Mouse (Mus musculus): ENCODE measurements around the gene Ahcyl2. TPM values are rescaled to one million over a fixed set of nuclear protein-coding genes. Genes with fewer than 3 reads are reported as not detected.
"Not testable (repeated sequence)": the region's sequence is repeated elsewhere in the genome, so short reads cannot be mapped to it uniquely, and the experiment has no call there.

Ahcyl2 gene
- total RNA-seq, 2 experiments from 2014 or later = 8.8 to 11.8 TPM

GRCm38 (mm10) chr6:29815634-29816033 is 47.8 kb downstream of the Ahcyl2 start:
- no peak for DNase-seq

GRCm38 (mm10) chr6:29816371-29816770 is 48.6 kb downstream of the Ahcyl2 start:
- not testable (repeated sequence) for DNase-seq

GRCm38 (mm10) chr6:29819309-29819708 is 51.5 kb downstream of the Ahcyl2 start:
- no peak for DNase-seq

DNA sequence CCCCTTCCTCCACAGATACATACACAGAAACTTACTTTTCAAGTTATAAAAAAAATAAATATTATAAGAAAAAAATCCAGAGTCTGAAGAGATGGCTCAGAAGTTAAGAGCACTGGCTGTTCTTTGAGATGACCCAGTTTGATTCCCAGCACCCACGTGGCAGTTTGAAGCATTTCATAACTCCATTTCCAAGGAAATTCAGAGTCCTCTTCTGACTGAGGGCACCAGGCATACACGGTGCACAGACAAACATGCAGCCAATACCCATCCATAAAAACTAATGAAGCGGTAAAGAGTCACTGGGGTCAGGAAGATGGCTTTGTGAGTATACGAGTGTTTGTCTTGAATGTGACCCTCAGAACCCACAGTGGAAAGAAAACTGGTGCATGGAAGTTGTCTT is 52.5 kb downstream of the Ahcyl2 start:
- no peak for DNase-seq

- no peak for DNase-seq
These were observed 53.1 kb downstream of the Ahcyl2 start for GRCm38 (mm10) chr6:29820926-29821325.

- DNase-seq = no peak
These were observed 54.0 kb downstream of the Ahcyl2 start for GRCm38 (mm10) chr6:29821770-29822169.

- DNase-seq = no peak
These were observed 57.5 kb downstream of the Ahcyl2 start for GRCm38 (mm10) chr6:29825302-29825701.

GRCm38 (mm10) chr6:29827291-29828242 is 59.8 kb downstream of the Ahcyl2 start:
- DNase-seq = no peak

- no peak for DNase-seq
These were observed 60.9 kb downstream of the Ahcyl2 start for GRCm38 (mm10) chr6:29828574-29829234.

DNA sequence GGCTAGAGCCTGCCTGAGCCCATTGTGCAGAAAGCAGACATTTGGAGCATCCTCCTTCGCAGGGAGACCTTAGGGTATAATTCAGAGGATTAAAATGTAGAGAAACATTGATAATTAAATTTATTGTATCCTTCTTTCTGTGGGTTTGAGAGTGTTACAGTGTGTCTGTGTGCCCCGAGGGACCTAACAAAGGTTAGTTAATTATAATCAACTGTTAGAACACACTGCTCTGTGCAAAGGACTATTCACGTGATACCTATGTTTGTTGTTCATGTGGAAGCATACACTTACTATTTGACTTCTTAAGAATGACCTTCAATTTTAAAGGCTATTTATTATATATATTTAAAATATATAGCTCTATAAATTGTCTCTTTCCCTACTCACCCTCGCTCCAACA is 64.5 kb downstream of the Ahcyl2 start:
- DNase-seq = no peak

DNA sequence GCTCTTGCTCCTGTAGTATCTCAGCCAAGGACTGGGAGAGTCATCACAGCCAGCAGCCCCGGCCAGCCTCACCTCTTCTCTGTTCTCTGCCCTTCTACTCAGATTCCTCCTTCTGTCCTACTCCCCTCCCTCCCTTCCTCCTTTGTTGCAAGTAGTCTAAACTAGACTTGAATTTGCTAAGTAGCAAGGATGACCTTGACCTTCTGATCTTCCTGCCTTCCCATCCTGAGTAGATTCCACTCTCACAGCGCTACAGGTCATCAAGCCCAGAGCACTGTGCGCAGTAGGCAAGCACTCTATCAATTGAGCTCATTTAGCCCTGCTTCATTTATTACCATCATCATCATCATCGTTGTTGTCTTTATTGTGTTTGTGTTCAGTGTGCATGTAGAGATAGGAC is 65.3 kb downstream of the Ahcyl2 start:
- no peak for DNase-seq

GRCm38 (mm10) chr6:29833568-29834255 is 65.9 kb downstream of the Ahcyl2 start:
- no peak for DNase-seq

DNA sequence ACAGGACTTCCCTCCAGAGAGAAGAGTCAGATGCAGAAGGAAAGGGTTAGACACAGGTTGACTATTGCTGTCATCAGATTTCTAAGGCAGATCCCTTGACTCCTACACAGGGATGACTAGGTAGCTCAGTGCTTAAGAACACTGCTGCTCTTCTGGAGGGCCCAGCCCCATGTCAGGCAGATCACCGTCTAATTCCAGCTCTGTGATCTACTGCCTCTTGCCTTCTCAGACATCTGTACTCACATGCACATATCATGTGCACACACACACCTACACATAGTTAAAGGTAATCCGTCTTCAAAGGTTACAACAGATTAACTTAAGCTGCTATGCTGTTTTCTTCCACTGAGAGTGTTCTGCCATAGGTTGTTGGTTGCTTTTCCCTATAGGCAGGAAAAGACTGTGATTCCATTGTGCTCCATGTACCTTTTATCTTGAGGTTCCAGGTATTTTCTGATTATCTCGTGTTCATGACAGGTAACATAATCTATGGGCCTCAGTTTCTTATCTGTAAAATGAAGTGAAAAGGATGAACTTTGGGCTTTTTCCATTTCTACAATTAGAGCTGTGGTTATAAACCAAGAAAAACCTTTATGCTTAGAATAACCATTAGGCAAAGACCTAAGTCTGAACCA is 67.8 kb downstream of the Ahcyl2 start:
- DNase-seq = no peak

DNA sequence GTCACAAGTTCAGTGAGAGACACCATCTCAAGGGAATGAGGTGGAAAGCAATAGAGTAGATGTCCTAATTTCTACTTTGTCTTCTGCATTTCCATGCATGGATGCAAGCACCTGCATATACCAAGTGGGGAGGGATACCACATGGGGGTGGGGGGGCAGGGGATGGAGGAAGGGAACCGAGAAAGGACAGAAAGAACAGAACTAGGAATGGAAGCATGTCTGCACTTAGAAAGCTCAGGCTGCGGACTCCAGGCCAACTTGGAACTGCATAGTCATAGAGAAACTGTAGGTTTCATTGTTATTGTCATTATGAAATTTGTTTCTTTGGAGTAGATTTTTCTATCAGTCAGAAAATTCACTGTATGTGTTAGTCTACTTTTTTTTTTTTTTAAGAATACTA is 69.8 kb downstream of the Ahcyl2 start:
- no peak for DNase-seq

DNA sequence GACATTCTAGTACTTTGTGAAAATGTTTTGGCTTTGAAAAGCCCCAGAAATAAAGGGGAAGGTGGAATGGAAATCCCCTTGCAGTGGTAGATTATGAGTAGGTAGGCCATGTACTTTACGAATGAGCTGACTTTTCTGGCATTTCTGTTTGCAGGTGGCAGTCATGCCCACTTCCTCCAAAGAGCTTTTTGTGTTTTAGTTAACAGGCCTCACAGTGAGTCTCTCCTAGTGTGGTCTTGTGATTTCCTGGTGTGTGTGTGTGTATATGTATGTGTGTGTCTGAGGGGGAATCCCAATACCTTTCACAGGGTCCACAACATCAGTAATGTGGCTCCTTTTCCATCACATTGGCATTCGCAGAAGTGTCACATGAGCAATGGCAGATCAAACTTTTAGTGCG is 70.7 kb downstream of the Ahcyl2 start:
- no peak for DNase-seq

DNA sequence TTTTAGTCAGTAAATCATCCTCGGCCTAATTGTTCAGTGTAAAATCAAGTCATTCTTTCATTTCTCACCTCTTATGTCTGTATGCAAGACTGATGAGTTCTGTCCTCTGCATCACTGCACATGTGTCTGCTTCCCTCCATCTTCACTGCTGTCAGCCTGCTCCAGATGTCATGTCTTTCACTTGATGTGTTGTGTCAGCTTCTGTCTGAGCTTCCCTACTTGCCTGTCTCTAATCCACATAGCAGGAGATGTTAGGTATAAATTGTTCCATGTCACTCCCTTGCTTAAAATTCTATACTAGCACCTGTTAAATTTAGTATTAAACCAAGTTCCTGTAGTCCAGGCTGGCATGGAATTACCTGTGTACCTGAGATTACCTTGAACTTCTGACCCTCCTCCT is 72.2 kb downstream of the Ahcyl2 start:
- DNase-seq = no peak

DNA sequence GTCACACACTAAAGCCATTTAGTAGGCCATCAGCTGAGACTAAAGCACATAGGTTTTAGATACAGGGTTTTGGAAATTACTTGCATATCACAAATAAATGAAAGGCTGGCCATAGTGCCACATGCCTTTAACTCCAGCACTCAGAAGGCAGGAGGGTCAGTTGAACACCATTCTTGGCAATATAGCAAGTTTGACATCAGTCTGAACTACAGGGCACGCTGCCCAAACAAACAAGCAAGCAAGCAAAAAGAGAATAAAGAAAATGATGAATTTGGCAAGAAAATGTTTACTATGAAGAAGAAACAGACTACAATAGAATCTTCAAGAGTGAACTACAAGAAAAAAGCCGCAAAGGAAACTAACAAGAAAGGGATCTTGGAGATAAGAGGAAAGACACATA is 73.7 kb downstream of the Ahcyl2 start:
- DNase-seq = no peak

- no peak for DNase-seq
These were observed 79.9 kb downstream of the Ahcyl2 start for GRCm38 (mm10) chr6:29847643-29848166.

- no peak for DNase-seq
These were observed 81.0 kb downstream of the Ahcyl2 start for GRCm38 (mm10) chr6:29848808-29849207.

DNA sequence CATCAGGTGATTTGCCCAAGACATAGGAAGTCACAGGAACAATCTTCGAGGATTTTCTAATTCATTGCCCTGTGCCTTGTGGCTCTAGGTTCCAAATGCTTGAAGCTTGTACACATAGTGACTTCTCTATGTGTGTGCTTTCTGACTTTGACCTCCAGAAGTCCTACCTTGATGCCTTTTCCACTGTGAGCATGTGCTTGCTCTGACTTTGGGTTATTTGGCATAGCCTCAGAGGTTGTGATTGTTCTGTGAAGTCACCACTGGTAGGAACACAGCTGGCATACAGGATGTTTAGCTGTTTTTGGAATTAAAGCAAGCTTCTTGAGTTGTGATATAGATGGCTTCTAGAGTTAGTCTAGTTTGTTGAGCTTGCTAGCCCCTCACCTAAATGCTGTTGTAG is 82.3 kb downstream of the Ahcyl2 start:
- DNase-seq = no peak

DNA sequence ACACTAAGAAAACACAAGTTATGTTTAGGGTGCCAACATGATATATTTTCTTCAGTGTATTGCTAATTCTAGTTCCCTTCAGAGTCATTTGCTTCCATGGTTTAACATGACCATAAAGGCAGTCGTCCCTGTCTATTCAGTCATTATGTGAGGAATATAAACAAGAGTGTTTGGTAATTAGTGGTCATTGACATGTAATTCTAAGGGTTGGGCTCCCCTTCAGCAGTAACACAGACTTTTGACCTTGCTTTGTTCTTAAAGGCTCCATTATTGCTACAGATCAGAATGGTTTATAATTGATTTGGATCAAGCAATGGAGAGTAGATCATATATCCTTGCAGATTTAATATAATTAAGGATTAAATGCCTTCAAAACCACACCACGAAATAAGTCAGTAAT is 82.9 kb downstream of the Ahcyl2 start:
- no peak for DNase-seq

- DNase-seq = no peak
These were observed 84.1 kb downstream of the Ahcyl2 start for GRCm38 (mm10) chr6:29851873-29852272.
